ENCODE assay signal across 10 mouse cellular contexts in genomic region chr4:132411322-132412094, GRCm38 (mm10). TPM values are rescaled to one million over a fixed set of nuclear protein-coding genes. Genes with fewer than 3 reads are reported as not detected.
DNase-seq lines count a peak whose midpoint lies in the region; ATAC-seq and TF ChIP-seq lines count a peak whose summit lies in the region.
"Had no signal": no experiment of that assay in that cellular context is flagged by ENCODE, and none has a peak within 500 bp of the region (broad histone marks: within the 10 kb centered on the region; RNA-seq: fewer than 3 reads in every experiment).

No protein-coding gene starts in this region.

- 0 out of 2 replicates have a peak, but pooled peaks cover 3% of the 10 kb centered on the region for H3K79me2 ChIP-seq in MEL (ENCODE audit: control insufficient read depth, insufficient read depth, low read length, poor library complexity)

- peak overlapping the region; percentile 30; the same call in 1 of the 2 replicates for H3K27ac ChIP-seq in kidney, embryonic 16.5 days (ENCODE audit: low read length)
- H3K27ac ChIP-seq in MEL (ENCODE audit: control insufficient read depth, low read depth, low read length), result no peak overlapping the region
- H3K27ac ChIP-seq in intestine, embryonic 15.5 days, result no peak overlapping the region
- H3K27ac ChIP-seq: embryonic facial prominence, embryonic 15.5 days; midbrain, embryonic 12.5 days had no signal

- H3K4me3 ChIP-seq in kidney, embryonic 16.5 days (ENCODE audit: low read length), result no peak overlapping the region
- H3K4me3 ChIP-seq in MEL (ENCODE audit: control insufficient read depth in 1 of 2, insufficient read depth in 1 of 2, low read depth in 2 of 2, low read length in 2 of 2), result no peak overlapping the region
- no peak overlapping the region for H3K4me3 ChIP-seq in intestine, embryonic 15.5 days (replicated peaks)
- H3K4me3 ChIP-seq: embryonic facial prominence, embryonic 15.5 days; midbrain, embryonic 12.5 days had no signal

- peak; percentile 32; the same call in 1 of the 2 replicates for ATAC-seq in kidney, embryonic 16.5 days (ENCODE audit: low FRiP score, low TSS enrichment)
- peak; percentile 29; the same call in 1 of the 2 replicates for ATAC-seq in intestine, embryonic 15.5 days
- peak; percentile 92 for ATAC-seq in megakaryocyte progenitor cell, adult 5-6 weeks (replicated peaks; ENCODE audit: poor library complexity)

- 58% methylated on average over 8 of the region's 8 CpGs for WGBS in kidney, embryonic 16.5 days
- 61% methylated on average over 8 of the region's 8 CpGs for WGBS in intestine, embryonic 15.5 days

- 0 out of 4 replicates have a peak, but pooled peaks of 1 of the 2 experiments have one; percentile 13 for TF ChIP-seq EP300 in MEL (IDR thresholded peaks at IDR 0.05; ENCODE audit: low read depth in 1 of 2, low read length in 2 of 2)

- no peak for TF ChIP-seq POLR2A in MEL (IDR thresholded peaks at IDR 0.05; ENCODE audit: control insufficient read depth in 1 of 2, insufficient read depth in 1 of 2, low read depth in 1 of 2, low read length in 2 of 2, poor library complexity in 1 of 2)

- peaks cover 6% of the 10 kb centered on the region; the same call in 1 of the 2 replicates for H3K4me1 ChIP-seq in kidney, embryonic 16.5 days (ENCODE audit: insufficient read depth, low read length)
- peaks cover 3 to 7% of the 10 kb centered on the region in 2 experiments for H3K4me1 ChIP-seq in MEL (ENCODE audit: control insufficient read depth in 1 of 2, insufficient read depth in 2 of 2, low read length in 2 of 2)
- 0 out of 2 replicates have a peak, but pooled peaks cover 5% of the 10 kb centered on the region for H3K4me1 ChIP-seq in intestine, embryonic 15.5 days (replicated peaks)
- H3K4me1 ChIP-seq: embryonic facial prominence, embryonic 15.5 days; midbrain, embryonic 12.5 days had no signal

- no peak overlapping the region for H3K4me2 ChIP-seq in kidney, embryonic 16.5 days (replicated peaks; ENCODE audit: low read depth, low read length)
- H3K4me2 ChIP-seq in intestine, embryonic 15.5 days (replicated peaks), result no peak overlapping the region
- H3K4me2 ChIP-seq: embryonic facial prominence, embryonic 15.5 days; midbrain, embryonic 12.5 days had no signal

- no peaks in the 10 kb centered on the region for H3K9me3 ChIP-seq in kidney, embryonic 16.5 days (ENCODE audit: low read length)
- no peaks in the 10 kb centered on the region for H3K9me3 ChIP-seq in MEL (replicated peaks; ENCODE audit: insufficient read depth, low read length)
- H3K9me3 ChIP-seq in intestine, embryonic 15.5 days, result no peaks in the 10 kb centered on the region
- H3K9me3 ChIP-seq: embryonic facial prominence, embryonic 15.5 days; midbrain, embryonic 12.5 days had no signal

- no peak for DNase-seq in kidney, adult 8-10 months
- peak; percentile 74 for DNase-seq in MEL (ENCODE audit: low read depth, low spot score)
- peak; percentile 19 for DNase-seq in embryo, embryonic 9.5 days (ENCODE audit: extremely low spot score)
- no peak for DNase-seq in layer of hippocampus, adult 11-12 months (ENCODE audit: low spot score)
- no peak for DNase-seq in cerebellum, postnatal 4 days (ENCODE audit: low spot score in 2 of 2)

- TF ChIP-seq CTCF in MEL (IDR thresholded peaks at IDR 0.05 in 2 of 3, conservative IDR thresholded peaks at IDR 0.05 in 1 of 3; ENCODE audit: control insufficient read depth in 1 of 3, insufficient read depth in 1 of 3, low read depth in 2 of 3, low read length in 3 of 3, poor library complexity in 1 of 3, severe bottlenecking in 1 of 3), result peak; percentile 53 to 93 (median 66)

- TF ChIP-seq RAD21 in MEL (IDR thresholded peaks at IDR 0.05; ENCODE audit: low read depth, low read length), result peak; percentile 94

- no peak overlapping the region for H3K9ac ChIP-seq in kidney, embryonic 16.5 days (replicated peaks; ENCODE audit: low read length)
- H3K9ac ChIP-seq in MEL (ENCODE audit: control insufficient read depth, low read depth, low read length, poor library complexity, severe bottlenecking), result no peak overlapping the region
- no peak overlapping the region for H3K9ac ChIP-seq in intestine, embryonic 15.5 days
- H3K9ac ChIP-seq: embryonic facial prominence, embryonic 15.5 days; midbrain, embryonic 12.5 days had no signal

- H3K27me3 ChIP-seq in kidney, embryonic 16.5 days (ENCODE audit: insufficient read depth, low read length), result no peaks in the 10 kb centered on the region
- H3K27me3 ChIP-seq in MEL (ENCODE audit: control insufficient read depth in 1 of 2, insufficient read depth in 2 of 2, low read length in 2 of 2), result no peaks in the 10 kb centered on the region
- no peaks in the 10 kb centered on the region for H3K27me3 ChIP-seq in intestine, embryonic 15.5 days (replicated peaks)
- H3K27me3 ChIP-seq: embryonic facial prominence, embryonic 15.5 days; midbrain, embryonic 12.5 days had no signal

- H3K36me3 ChIP-seq in kidney, embryonic 16.5 days (ENCODE audit: insufficient read depth, low read length), result peaks cover 6% of the 10 kb centered on the region
- peaks cover 0 to 13% of the 10 kb centered on the region in 2 experiments; a peak in 3 of 4 replicates for H3K36me3 ChIP-seq in MEL (ENCODE audit: control insufficient read depth in 1 of 2, insufficient read depth in 2 of 2, low read length in 2 of 2)
- H3K36me3 ChIP-seq in intestine, embryonic 15.5 days, result 0 out of 2 replicates have a peak, but pooled peaks cover 3% of the 10 kb centered on the region

TF ChIP-seq in MEL, 35 proteins besides CTCF, POLR2A, EP300 and RAD21:
- TF ChIP-seq MYC (IDR thresholded peaks at IDR 0.05; ENCODE audit: low read depth, low read length) (0 out of 2 replicates have a peak, but pooled peaks have one; percentile 49), SMC3 (IDR thresholded peaks at IDR 0.05; ENCODE audit: low read depth, low read length) (peak; percentile 81), ZC3H11A (IDR thresholded peaks at IDR 0.05; ENCODE audit: low read depth, low read length) (peak; percentile 80), SIN3A (IDR thresholded peaks at IDR 0.05; ENCODE audit: low read length) (peak; percentile 71), NRF1 (IDR thresholded peaks at IDR 0.05; ENCODE audit: insufficient read depth, low read depth, low read length, poor library complexity, severe bottlenecking) (no peak)

RNA-seq across cellular contexts. Expression of gene Phactr4, which starts 10.8 kb away (rescaled TPM):
- polyA plus RNA-seq in kidney, embryonic 16.5 days (2015; fragmentation: Nextera tagmentation; extraction: Ambion mirVana), result 23.7 and 32.8 TPM in 2 replicates
- total RNA-seq in MEL (2012; rRNA removed), result 5.6 and 7.2 TPM in 2 replicates
- 10 to 100 TPM; 28.7 to 79.5 TPM for polyA plus RNA-seq in MEL (2012; ENCODE audit: insufficient read depth in 1 of 2, insufficient read length in 2 of 2, low read depth in 1 of 2, low replicate concordance in 2 of 2, missing spikeins in 1 of 2)
- polyA plus RNA-seq in intestine, embryonic 15.5 days (2015; fragmentation: Nextera tagmentation; extraction: Ambion mirVana), result 17.4 and 17.6 TPM in 2 replicates
- 28.4 and 34.7 TPM in 2 replicates for total RNA-seq in megakaryocyte progenitor cell, adult 5-6 weeks (2015)
- 8.9 and 10.1 TPM in 2 replicates for total RNA-seq in megakaryocyte progenitor cell, adult 5-6 weeks (2017)

RNA-seq across cellular contexts. Expression of gene Med18, which starts 52.2 kb away (rescaled TPM):
- polyA plus RNA-seq in kidney, embryonic 16.5 days (2015; fragmentation: Nextera tagmentation; extraction: Ambion mirVana), result 21.0 and 22.2 TPM in 2 replicates
- 26.8 and 32.9 TPM in 2 replicates for total RNA-seq in MEL (2012; rRNA removed)
- polyA plus RNA-seq in MEL (2012; ENCODE audit: insufficient read depth in 1 of 2, insufficient read length in 2 of 2, low read depth in 1 of 2, low replicate concordance in 2 of 2, missing spikeins in 1 of 2), result 10 to 100 TPM in 1 of 2 experiments, not detected in 1; 13.4 TPM
- 18.9 and 21.3 TPM in 2 replicates for polyA plus RNA-seq in intestine, embryonic 15.5 days (2015; fragmentation: Nextera tagmentation; extraction: Ambion mirVana)
- 11.1 and 18.4 TPM in 2 replicates for total RNA-seq in megakaryocyte progenitor cell, adult 5-6 weeks (2015)
- total RNA-seq in megakaryocyte progenitor cell, adult 5-6 weeks (2017), result 10.9 and 16.9 TPM in 2 replicates

RNA-seq across cellular contexts. Expression of gene Rcc1, which starts 58.1 kb away (rescaled TPM):
- polyA plus RNA-seq in kidney, embryonic 16.5 days (2015; fragmentation: Nextera tagmentation; extraction: Ambion mirVana), result 89.6 and 92.7 TPM in 2 replicates
- total RNA-seq in MEL (2012; rRNA removed), result 137 and 147 TPM in 2 replicates
- 100 to 1,000 TPM in 1 of 2 experiments, 10 to 100 TPM in 1; 83.6 to 186 TPM for polyA plus RNA-seq in MEL (2012; ENCODE audit: insufficient read depth in 1 of 2, insufficient read length in 2 of 2, low read depth in 1 of 2, low replicate concordance in 2 of 2, missing spikeins in 1 of 2)
- polyA plus RNA-seq in intestine, embryonic 15.5 days (2015; fragmentation: Nextera tagmentation; extraction: Ambion mirVana), result 90.5 and 90.9 TPM in 2 replicates
- 24.2 and 26.8 TPM in 2 replicates for total RNA-seq in megakaryocyte progenitor cell, adult 5-6 weeks (2015)
- total RNA-seq in megakaryocyte progenitor cell, adult 5-6 weeks (2017), result 44.1 and 46.9 TPM in 2 replicates

Comparison
In these comparisons a context has a peak if more than half of its experiments do, and no peak if none do; other contexts are left out.
1. ATAC-seq: peak in every context shown above with its lines; median percentile 92 in megakaryocyte progenitor cell, adult 5-6 weeks; 32 in kidney, embryonic 16.5 days; 29 in intestine, embryonic 15.5 days.
2. DNase-seq: peak in MEL (single experiment) and embryo, embryonic 9.5 days (single experiment); none in kidney, adult 8-10 months (0 of 2), layer of hippocampus, adult 11-12 months (single experiment) and cerebellum, postnatal 4 days (0 of 2).